Mouse (Mus musculus) olfactory bulb, adult 2 months (tissue): Measurements from ENCODE around the gene Foxs1.

ENCODE experiments used
- CTCF ChIP-seq: fragments of 200-500 bp; IDR thresholded peaks from 2 replicates; pipeline ENCODE4 v1.5.1; 2012; ENCODE audit warnings: low read depth, mild to moderate bottlenecking, low read length, moderate library complexity; ENCODE audit not compliant: insufficient read depth
- POLR2A ChIP-seq: fragments of 200-500 bp; IDR thresholded peaks from 2 replicates; pipeline ENCODE4 v1.6.1; 2012; ENCODE audit warnings: mild to moderate bottlenecking, low read depth, low read length, moderate library complexity; ENCODE audit not compliant: insufficient read depth

GRCm38 (mm10) chr2:152965555-152965954 lies 32.5 kb upstream of the Foxs1 start:
- TF ChIP-seq CTCF (no peak), POLR2A (no peak)
